Mouse (Mus musculus): ENCODE results near the gene Sac3d1. TPM values are rescaled to one million over a fixed set of nuclear protein-coding genes. Genes with fewer than 3 reads are reported as not detected.
A peak's percentile ranks its signal among the peaks of the same experiment; 100 is the strongest.
"Not testable (repeated sequence)": the region's sequence is repeated elsewhere in the genome, so short reads cannot be mapped to it uniquely, and the experiment has no call there.

The Sac3d1 gene
- total RNA-seq (2022) = 10 to 100 TPM in 3 of 4 experiments, 1 to 10 TPM in 1; 8.8 to 11.4 (median 11.3) TPM

DNA sequence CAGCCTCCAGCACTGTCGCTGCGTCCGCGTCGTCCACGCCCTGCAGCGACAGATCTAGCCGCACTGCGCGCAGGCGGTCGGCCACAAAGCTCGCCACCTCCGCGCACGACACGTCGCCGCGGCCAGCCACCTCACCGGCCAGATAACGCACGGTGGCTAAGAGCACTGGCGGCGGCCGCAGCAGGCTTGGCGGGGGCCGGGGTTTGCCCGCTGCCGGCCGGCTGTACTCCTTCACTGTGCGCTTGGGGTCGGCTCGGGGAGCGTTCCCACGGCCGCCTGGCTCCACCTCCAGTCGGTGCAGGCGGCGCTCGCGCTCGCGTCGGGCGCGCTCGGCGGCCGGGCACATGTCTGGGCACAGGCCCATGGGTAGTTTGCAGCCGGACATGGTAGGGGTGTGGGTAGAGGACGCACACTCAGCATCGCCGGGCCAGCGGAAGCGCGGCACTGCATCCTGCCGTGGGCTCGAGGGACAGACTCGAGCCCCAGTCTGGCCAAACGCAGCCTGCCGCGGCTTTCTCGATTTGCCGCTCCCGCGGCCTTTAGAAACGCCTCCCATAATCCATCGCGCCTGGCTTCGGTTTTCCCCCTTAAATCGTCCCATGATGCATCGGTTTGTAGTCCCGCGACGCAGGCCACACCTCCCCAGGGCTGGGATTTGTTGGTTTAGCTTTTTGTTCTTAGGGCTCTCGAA, at the start of gene Sac3d1:
Sac3d1 (minus strand) TSS at position 665 of the 691 bp plus-strand sequence.
- DNase-seq (ENCODE audit: low spot score in 2 of 2) = peak; percentile 76 to 79

DNA sequence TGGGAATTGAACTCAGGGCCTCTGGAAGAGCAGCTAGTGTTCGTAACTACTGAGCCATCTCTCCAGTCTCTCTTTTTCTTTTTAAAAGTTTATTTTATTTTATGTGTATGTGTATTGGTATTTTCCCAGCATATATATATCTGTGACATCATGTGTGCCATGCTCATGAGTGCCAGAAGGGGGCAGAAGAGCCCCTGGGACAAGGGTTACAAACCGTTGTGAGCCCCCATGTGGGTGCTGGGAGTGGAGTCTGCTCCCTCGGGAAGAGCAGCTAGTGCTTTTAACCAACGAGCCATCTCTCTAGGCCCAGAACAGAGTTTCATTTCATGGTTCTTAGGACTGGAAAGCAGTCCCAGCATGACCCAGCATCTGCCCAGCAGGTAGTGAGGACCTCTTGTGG, 48.3 kb upstream of the Sac3d1 start:
- DNase-seq (ENCODE audit: low spot score in 2 of 2) = no peak

DNA sequence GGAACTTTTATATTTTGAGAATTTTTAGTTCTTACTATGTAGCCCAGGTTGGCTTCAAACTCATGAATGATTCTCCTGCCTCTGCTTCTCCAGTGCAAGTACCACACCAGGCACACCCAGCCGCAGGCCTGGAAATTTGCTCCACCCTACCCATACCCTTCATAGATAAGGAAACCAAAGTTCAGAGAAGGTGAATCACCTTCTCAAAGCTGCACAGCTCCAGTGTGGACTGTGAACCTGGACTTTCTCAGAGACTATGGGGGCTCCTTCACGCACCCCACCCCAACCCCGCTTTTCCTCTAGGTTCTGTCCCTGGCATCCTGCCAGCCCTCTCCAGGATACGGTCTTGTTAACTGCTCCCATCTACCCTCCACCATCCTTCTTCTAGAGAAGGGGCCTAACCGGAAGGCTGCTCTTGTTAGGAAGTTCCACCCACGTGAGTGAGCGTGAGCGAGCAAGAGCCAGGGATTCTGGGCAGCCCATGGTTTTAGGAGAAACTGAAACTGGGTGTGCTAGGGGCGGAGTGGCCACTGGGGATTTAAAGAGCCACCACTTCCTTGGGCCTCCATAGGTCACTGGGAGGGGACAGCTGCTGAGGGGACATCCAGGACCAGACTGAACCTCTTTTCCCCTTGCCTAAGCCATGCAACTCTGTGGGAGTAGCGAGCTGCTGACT, 45.6 kb upstream of the Sac3d1 start:
- DNase-seq (ENCODE audit: low spot score in 2 of 2) = peak; percentile 11 to 20

DNA sequence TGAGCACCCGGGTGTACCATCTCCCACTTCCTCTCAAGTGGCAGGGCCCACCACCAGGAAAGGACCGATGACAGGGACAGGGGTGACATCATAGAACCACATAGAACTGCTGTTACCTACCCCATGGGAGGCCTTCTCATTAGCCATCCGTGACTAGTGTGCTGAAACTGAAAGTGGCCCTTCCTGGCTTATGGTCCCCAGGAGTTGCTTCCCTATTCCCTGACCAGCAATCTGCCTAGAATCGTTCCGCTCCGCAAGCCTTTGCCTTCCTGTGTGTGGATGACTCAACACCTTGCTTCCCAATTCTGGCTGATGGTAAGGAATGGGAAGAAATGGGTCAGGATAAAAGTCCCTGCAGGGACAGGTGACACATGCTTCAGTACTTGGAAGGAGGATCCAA, 38.8 kb upstream of the Sac3d1 start:
- no peak for DNase-seq (ENCODE audit: low spot score in 2 of 2)

DNA sequence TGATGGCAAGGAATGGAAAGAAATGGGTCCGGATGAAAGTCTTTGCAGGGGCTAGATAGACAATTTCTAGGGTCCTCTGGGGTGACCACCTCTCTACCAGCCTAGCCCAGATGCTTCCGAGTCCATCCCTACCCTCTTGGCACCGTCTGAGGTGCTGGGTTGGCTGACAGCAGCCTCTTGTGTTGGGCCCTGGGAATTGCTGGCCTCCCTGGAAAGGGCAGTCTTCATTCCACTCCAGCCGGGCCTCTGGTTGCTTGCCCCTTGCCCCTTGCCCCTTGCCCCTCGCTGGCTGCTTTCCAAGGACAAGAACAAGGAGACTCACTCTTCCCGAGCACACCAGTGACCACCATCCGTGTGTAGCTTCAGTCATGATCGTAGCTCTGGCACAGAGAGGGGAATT, 37.9 kb upstream of the Sac3d1 start:
- DNase-seq (ENCODE audit: low spot score in 2 of 2) = no peak

DNA sequence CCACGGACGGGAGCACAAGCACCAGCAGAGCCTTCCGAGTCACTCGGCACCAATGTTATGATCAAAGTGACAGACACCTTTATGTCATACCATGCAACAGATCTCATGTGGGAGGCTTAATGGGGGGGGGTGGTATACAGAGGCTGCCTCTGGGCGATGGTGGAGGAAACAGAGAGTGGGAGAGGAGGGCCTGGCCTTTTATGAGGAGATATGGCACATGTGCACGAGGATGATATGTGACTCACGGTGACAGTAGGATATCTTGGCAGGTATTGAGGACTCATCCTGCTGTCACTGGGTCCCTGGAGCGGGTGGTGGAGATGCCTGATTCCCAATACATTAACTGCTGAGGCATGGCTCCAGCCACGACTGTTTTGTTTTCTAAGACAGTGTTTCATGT, 36.7 kb upstream of the Sac3d1 start:
- DNase-seq (ENCODE audit: low spot score in 2 of 2) = no peak

DNA sequence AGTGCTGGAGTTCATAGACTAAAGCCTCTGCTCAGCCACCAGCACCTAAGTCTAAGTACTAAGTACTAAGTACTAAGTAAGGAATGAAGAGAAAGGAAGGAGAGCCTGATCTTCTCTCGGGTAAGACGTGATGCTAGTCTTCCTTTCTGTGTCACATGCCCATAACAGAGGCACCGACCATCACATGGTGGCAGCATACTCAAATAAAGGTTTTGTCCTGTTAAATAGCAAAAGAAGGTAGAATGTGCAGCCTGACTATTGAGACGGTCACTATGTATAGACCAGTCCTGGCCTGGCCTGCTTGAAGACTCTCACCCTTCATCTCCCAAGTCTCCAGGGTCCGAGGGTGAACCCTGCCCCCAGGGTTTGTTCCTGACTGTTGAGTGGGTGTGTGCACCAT, 26.4 kb upstream of the Sac3d1 start:
- no peak for DNase-seq (ENCODE audit: low spot score in 2 of 2)

DNA sequence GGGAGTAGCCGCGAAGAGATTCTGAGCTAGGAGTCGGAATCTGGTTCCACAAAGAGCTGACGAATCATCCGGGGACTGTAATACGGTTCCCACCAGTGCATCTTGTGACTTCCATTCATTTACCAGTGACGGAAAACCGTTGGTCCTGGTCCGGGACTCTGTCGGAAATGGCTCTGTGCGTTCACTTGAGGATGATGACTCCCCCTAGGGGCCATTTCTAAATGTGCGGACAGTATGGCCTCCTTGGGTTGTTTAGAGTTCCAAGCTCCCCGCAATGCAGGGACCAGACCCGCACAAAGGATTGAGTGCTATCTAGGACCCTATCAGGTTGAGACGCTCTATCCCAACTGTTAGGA, 22.9 kb upstream of the Sac3d1 start, which contains the start of gene Arl2:
Arl2 (minus strand) TSS at position 155 of the 356 bp plus-strand sequence.
- peak; percentile 57 to 60 for DNase-seq (ENCODE audit: low spot score in 2 of 2)

DNA sequence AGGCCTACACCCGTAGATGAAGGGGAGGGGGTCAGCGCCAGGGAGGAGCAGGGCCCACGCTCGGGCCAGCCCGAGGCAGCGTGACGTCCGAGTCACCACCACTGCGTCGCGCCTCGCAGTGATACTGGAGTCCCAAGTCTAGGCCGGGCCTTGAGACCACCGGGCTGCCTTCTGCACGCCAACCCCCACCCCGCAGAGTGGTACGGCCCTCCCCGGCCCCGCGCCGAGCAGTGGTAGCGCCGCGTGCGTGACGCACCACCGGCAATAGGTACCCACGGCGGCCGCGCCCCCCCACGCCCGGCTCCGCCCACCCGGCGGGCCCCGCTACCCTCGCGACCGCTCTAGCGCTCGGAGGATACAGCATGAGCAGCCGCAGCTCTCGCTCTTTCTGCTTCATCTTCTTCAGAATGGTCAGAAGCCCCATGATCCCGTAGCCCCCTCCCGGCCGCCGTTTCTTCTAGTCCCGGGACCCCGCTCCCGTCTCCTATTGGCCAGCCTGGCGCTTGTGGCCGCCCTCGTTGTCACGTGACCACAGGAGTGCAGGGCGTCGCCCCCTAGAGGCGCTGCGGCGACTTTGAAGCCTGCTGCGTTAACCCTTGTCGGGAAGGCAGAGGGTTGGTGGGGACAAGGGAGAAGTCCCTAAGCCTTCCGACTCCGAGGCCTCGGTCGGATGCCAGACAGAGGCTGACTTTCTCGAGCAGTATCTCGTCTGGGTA, 22.4 kb upstream of the Sac3d1 start, which contains the start of gene Batf2:
Batf2 (plus strand) TSS at position 306 of the 716 bp plus-strand sequence.
- peak; percentile 82 to 86 for DNase-seq (ENCODE audit: low spot score in 2 of 2)

DNA sequence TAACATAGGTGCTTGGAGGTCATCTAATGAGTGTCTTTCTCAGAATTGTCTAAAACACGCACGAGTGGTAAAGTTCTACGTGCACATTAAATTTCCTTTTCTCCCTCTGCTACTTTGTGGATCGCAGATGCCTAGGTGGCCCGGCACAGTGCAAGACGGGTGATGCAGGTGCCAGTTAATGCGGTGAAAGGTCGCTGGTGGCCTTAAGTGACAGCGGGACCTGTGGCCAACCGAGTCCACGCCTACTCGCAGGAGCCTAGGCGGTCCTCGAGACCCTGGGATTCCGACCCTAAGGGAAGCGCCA, 21.9 kb upstream of the Sac3d1 start:
- DNase-seq (ENCODE audit: low spot score in 2 of 2) = peak in 1 of 2 experiments; percentile 24

DNA sequence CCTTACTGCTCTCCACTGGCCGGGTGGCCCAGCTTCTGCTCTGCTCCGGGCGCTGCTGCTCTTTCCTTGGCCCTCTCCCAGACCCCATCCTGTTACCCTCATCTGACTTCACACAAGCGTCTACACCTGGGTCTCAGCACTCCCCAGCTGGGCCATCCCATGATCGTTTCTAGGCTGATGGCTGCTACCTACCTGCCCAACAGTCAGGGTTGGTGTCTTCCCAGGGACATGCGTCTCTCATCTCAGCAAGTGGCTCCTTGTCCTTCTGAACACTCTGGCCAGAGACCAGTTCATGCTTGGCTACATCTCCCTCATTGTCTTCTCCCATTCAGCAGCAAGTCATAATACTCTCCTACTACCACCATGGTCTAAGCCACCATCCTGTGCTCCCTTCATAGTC, 21.3 kb upstream of the Sac3d1 start:
- DNase-seq (ENCODE audit: low spot score in 2 of 2) = no peak

DNA sequence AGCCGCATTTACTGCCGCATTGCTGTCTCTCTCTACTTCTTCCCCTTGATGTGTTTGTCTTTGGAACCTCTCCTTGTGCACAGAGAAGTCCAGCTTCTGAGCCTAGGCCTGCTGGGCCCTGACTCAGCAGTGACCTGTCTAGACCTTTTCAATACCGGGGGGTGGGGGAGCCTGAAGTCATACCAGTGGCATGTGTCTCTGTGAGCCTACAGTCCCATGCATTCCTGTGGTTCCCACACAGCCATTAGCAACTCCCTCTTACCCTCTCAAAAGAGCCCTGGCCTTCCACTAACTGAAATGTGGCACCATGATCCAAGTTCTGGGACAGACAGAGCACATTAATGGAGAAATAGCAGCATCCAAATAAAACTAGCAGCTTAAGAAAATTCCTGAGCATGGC, 17.9 kb upstream of the Sac3d1 start:
- no peak for DNase-seq (ENCODE audit: low spot score in 2 of 2)

DNA sequence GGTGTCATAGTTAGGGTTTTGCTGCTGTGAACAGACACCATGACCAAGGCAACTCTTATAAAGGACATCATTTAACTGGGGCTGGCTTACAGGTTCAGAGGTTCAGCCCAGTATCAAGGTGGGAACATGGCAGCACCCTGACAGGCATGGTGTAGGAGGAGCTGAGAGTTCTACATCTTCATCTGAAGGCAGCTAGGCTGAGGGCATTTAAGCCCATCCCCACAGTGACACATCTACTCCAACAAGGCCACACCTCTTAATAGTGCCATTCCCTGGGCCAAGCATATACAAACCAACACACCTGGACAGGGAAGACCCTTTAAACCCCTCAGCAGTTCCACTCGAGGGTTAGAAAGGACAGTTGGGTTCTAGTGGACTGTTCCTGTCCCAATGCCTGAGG, 14.7 kb upstream of the Sac3d1 start:
- not testable (repeated sequence) for DNase-seq (ENCODE audit: low spot score in 2 of 2)

DNA sequence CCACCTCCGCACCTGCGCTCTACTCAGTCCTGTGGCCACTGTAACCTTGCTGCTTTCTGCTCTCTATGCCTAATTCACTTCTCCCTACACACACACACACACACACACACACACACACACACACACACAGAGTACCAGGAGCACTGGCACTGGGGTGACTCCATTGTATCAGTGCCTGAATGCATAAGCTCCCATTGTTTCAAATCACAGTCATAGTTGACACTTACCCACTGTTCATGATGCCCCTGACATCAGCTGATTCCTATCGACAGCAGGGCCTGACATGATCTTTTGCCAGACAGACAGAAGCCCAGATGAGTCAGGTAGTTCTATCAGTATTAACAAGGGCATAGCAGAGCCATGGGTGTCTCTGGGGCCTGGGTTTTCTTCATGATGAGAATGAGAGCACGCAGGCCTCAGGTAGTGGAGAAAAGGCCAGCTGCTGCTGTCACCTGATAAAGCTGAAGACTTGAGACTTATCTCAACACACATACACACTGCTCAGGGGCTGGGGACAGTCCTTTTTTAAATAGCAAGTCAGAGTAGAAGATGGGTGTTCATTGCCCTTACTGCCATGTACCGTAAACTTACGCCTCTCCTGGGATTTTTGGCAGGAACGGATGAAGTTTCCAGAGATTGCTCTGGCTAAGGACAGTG, 13.8 kb upstream of the Sac3d1 start:
- no peak for DNase-seq (ENCODE audit: low spot score in 2 of 2)

DNA sequence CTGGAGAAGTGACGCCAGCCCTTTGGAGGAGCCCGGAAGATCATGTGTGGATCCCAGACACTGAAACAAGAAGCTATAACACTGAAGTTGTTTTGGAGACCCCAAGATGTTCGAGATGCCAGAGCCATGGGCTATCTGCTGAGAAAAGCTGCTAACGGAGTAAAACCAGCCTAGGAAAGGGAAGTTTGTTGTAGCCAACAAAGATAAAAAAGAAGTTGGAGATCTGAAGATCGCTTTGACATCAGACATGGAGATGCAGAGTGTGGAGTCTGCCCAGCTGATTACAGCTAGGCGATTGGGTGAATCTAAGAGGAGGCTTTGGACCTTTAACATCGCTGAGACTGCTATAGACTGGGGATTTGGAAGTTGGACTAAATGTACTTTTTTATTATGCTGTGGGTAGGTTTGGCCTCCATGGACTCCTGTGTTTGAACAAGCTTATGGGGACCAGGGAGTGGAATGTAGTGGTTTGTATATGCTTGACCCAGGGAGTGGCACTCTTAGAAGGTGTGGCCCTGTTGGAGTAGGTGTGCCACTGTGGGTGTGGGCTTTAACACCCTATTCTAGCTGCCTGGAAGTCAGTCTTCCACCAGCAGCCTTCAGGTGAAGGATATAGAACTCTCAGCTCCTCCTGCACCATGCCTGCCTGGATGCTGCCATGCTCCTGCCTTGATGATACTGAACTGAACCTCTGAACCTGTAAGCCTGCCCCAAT, 12.1 kb upstream of the Sac3d1 start:
- DNase-seq (ENCODE audit: low spot score in 2 of 2) = not testable (repeated sequence)

DNA sequence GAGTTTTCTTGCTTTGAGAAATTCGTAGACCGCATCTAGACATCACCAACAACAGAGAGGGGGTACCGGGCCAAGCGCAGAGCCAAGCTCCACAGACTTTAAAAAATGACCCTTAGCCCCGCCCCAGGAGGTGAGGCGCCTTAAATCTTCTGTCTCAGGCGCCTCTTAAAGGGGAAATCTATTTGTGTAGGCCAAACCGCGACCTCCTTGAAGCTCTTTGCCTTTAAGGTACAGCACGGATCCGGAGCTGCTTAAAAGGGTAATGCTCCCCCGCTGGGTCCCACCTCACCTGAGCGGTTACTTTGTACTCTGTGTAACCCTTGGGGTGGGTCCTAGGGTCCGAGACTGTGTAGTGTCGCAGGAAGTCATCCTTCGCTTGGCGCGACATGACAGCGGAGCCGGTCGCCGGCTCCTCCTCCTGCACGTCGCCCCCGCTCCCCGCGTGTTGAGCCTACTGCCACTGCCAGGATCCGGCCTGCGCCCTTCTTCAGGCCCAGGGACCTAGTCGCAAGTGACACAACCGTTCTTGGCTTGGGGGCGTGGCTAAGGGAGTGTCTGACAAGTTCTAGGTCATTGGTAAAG, 9.4 kb upstream of the Sac3d1 start, which contains the start of gene Snx15:
Snx15 (minus strand) TSS at position 545 of the 582 bp plus-strand sequence.
- peak; percentile 93 to 96 for DNase-seq (ENCODE audit: low spot score in 2 of 2)

DNA sequence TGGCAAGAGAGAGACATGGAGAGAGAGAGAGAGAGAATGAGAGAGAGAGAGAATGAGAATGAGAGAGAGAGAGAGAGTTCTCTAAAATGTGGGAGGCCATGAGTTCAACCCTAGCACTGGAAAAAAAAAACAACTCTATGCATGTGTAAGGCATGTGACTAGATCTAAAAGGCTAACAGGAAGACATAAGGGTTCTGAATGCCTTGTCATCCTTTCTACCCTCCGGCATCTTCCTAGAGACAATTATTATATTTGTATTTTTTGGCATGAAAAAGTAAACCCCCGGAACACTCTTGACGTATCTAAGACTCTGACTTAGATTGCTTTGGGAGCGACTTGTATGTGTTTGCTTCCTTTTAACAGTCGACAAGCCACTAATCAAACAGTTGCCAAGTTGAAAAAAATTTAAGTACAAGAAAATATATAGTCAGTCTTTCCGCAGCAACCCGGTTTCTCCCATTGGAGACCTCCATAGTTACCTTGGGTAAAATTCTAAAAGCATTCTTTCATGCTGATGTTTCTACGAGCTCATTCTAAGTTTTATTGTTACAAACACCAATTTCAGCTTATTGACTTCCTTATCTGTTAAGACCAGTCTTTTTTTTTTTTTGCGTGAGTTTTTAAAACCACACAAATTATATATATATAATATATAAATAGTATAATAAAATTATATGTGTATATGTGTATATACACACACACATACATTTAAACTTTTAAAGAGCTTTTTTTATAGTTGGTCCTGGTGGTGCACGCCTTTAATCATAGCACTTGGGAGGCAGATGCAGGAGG, 8.5 kb upstream of the Sac3d1 start:
- DNase-seq (ENCODE audit: low spot score in 2 of 2) = no peak

DNA sequence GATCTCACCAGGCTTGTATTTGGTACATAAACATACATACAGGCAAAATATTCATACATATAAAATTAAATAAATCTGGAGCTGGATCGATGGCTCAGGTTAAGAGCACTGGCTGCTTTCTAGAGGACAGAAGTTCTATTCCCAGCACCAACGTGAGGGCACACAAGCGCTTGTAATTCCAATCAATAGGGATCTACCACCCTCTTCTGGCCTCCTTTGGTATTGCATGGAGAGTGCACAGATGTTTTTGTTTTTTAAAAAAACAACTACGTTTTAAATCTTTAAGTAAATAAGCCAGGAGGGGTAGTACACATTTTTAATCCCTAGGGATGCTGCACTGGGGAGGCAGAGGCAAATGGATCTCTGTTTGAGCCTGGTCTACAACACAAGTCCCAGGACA, 7.8 kb upstream of the Sac3d1 start:
- no peak for DNase-seq (ENCODE audit: low spot score in 2 of 2)

DNA sequence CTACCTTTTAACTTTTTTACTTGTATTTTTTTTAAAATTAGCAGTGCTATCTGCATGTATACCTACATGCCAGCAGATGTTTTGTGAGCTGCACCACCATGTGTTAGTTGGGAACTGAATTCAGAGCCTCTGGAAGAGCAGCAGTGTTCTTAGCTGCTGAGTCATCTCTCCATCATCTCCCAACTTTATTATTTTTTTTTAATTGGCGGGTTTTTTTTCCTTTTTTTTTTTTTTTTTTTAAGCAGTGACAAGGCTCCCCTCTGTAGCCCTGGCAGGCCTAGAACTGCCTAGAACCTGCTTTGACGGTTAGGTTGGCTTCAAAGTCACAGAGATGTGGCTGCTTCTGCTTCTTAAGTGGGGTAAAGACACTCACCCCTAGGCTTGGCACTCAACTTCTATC, 6.4 kb upstream of the Sac3d1 start:
- DNase-seq (ENCODE audit: low spot score in 2 of 2) = no peak

DNA sequence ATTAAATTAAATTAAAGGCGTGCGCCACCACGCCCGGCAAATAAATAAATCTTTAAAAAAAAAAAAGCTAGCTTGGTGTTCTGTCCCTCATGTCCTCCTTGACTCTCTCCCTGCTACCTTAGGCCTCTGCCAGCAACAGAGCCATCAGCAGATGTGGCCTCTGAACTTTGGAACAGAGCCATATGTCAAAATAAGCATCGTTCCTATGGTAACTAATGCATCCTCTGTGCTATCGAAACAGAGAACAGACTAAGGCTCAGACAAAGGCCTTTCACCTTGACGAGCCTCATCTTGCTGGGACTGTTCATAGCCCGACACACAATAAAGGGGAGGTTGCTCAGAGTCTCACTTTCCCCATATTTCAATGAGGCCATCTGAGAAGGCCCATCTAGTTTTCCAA, 4.9 kb upstream of the Sac3d1 start:
- no peak for DNase-seq (ENCODE audit: low spot score in 2 of 2)
